Mouse (Mus musculus) limb, embryonic 11.5 days (tissue): ENCODE measurements around the gene Ccdc138. TPM values are rescaled to one million over a fixed set of nuclear protein-coding genes. Genes with fewer than 3 reads are reported as not detected.

Experiments
- ATAC-seq: fragments of 200-750 bp; cut with Nextera tagmentation; 2 replicates; pipeline ENCODE4 v1.8.0; 2017; ENCODE audit warnings: low read depth; ENCODE audit not compliant: insufficient number of reproducible peaks, low FRiP score, low TSS enrichment
- DNase-seq: peaks from one replicate; pipeline ENCODE4 v3.0.0-alpha.2; 2015; ENCODE audit warnings: low spot score
- H3K27ac ChIP-seq: fragments of 300-500 bp; sonication (generic); replicated peaks from 2 replicates; pipeline ENCODE4 v1.5.1; 2014; ENCODE audit warnings: low read depth, mild to moderate bottlenecking, low read length
- H3K27me3 ChIP-seq: fragments of 300-500 bp; sonication (generic); 2 replicates; pipeline ENCODE4 v1.6.1; 2014; ENCODE audit warnings: mild to moderate bottlenecking, low read length, mixed read lengths; ENCODE audit not compliant: control insufficient read depth, insufficient read depth
- H3K36me3 ChIP-seq: fragments of 300-500 bp; sonication (generic); 2 replicates; pipeline ENCODE4 v1.6.1; 2014; ENCODE audit warnings: mild to moderate bottlenecking, low read length, moderate library complexity, mixed read lengths; ENCODE audit not compliant: control insufficient read depth, insufficient read depth
- H3K4me1 ChIP-seq: fragments of 300-500 bp; sonication (generic); 2 replicates; pipeline ENCODE4 v1.6.1; 2014; ENCODE audit warnings: low read length, mixed read lengths; ENCODE audit not compliant: control insufficient read depth, insufficient read depth
- H3K4me2 ChIP-seq: fragments of 300-500 bp; sonication (generic); 2 replicates; pipeline ENCODE4 v1.6.1; 2014; ENCODE audit warnings: low read depth, mild to moderate bottlenecking, moderate library complexity; ENCODE audit not compliant: severe bottlenecking
- H3K4me3 ChIP-seq: fragments of 300-500 bp; sonication (generic); 2 replicates; pipeline ENCODE4 v1.5.1; 2014; ENCODE audit warnings: low read depth, low read length
- H3K9ac ChIP-seq: fragments of 300-500 bp; sonication (generic); 2 replicates; pipeline ENCODE4 v1.6.1; 2014; ENCODE audit warnings: mild to moderate bottlenecking, low read length
- H3K9me3 ChIP-seq: fragments of 300-500 bp; sonication (generic); 2 replicates; pipeline ENCODE4 v1.6.1; 2016; ENCODE audit warnings: low read length; ENCODE audit not compliant: control insufficient read depth
- WGBS: fragments of 180-500 bp; shearing (Covaris S2); extraction: QIAGEN DNeasy Blood & Tissue Kit; methylation state at CpG from one replicate; pipeline ENCODE4 v1.1.7; 2014; 5-methylcytosine and 5-hydroxymethylcytosine counted together
- polyA plus RNA-seq: library from polyadenylated mRNA; unstranded; fragments of >200 nt; fragmentation: Nextera tagmentation; extraction: Ambion mirVana; gene quantifications from 2 replicates; pipeline ENCODE4 v1.2.1, GENCODE M21; 2014

Gene Ccdc138
- polyA plus RNA-seq, 1 experiment from 2014 or later, result 9.5 TPM

DNA sequence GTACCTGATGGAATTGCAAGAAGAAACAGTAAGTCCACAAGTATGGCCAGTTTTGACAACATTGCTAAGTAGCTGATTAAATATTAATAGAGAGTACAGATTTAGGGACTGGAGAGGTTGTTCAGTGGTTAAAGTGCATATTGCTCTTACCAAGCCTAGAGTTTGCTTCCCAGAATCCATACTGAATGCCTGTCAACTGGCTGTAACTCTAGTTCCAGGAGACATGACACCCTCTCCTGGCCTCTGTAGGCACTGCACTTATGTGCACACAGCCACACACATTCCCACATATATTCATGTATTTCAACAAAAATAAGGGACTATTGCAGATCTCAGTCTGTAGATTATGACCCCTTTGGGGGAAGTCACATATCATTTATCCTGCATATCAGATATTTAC, 51.0 kb downstream of the Ccdc138 start:
- no peak for DNase-seq
- Histone ChIP-seq H3K27me3 (no peaks in the 10 kb centered on the region), H3K9me3 (no peaks in the 10 kb centered on the region), H3K36me3 (no peaks in the 10 kb centered on the region), H3K4me1 (no peaks in the 10 kb centered on the region), H3K9ac (no peak overlapping the region), H3K4me3 (no peak overlapping the region), H3K4me2 (no peak overlapping the region), H3K27ac (no peak overlapping the region)
- ATAC-seq, result no peak

- no peaks in the 10 kb centered on the region for H3K9me3 ChIP-seq
- H3K4me2 ChIP-seq, result no peak overlapping the region
- no peaks in the 10 kb centered on the region for H3K36me3 ChIP-seq
- DNase-seq (no peak), ATAC-seq (no peak)
- no peaks in the 10 kb centered on the region for H3K27me3 ChIP-seq
- 92% methylated on average over 8 of the region's 8 CpGs for WGBS
- H3K4me1 ChIP-seq, result no peaks in the 10 kb centered on the region
- H3K27ac ChIP-seq, result no peak overlapping the region
- no peak overlapping the region for H3K4me3 ChIP-seq
- H3K9ac ChIP-seq, result no peak overlapping the region
These were observed 57.1 kb downstream of the Ccdc138 start for GRCm38 (mm10) chr10:58554693-58555387.

- H3K36me3 ChIP-seq, result no peaks in the 10 kb centered on the region
- no peak overlapping the region for H3K4me2 ChIP-seq
- H3K9ac ChIP-seq, result no peak overlapping the region
- DNase-seq, result peak; percentile 73
- WGBS, result 27% methylated on average over 7 of the region's 7 CpGs
- H3K4me3 ChIP-seq, result no peak overlapping the region
- ATAC-seq, result no peak
- no peaks in the 10 kb centered on the region for H3K4me1 ChIP-seq
- H3K27ac ChIP-seq, result no peak overlapping the region
- H3K9me3 ChIP-seq, result no peaks in the 10 kb centered on the region
- H3K27me3 ChIP-seq, result no peaks in the 10 kb centered on the region
These were observed 61.4 kb downstream of the Ccdc138 start for GRCm38 (mm10) chr10:58559098-58559497.

GRCm38 (mm10) chr10:58559901-58560300, 62.2 kb downstream of the Ccdc138 start:
- 19% methylated on average over 3 of the region's 3 CpGs for WGBS
- no peaks in the 10 kb centered on the region for H3K4me1 ChIP-seq
- H3K9ac ChIP-seq, result no peak overlapping the region
- DNase-seq, result peak; percentile 63
- H3K27ac ChIP-seq, result no peak overlapping the region
- no peaks in the 10 kb centered on the region for H3K27me3 ChIP-seq
- ATAC-seq, result no peak
- H3K9me3 ChIP-seq, result no peaks in the 10 kb centered on the region
- no peak overlapping the region for H3K4me3 ChIP-seq
- H3K36me3 ChIP-seq, result no peaks in the 10 kb centered on the region
- H3K4me2 ChIP-seq, result no peak overlapping the region

DNA sequence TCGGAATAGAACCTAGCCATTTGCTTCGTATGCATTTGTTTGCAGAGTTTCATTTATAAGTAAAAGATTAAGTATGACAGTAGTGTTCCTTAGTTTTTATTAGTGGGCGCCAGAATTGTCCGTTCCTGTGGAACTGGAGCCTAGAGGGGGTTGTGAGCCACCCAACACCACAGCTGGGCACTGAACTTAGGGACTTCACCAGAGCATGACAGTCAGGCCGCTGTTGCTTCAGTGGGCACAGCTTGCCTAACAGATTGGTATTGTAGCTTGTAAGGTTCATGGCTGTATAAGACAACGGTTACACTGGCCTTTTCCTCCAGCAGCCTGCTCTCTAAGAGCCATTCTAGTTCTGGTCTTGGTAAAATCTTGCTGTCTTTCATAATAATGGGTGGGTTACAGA, 62.8 kb downstream of the Ccdc138 start:
- ATAC-seq, result no peak
- WGBS, result 90% methylated on average over 6 of the region's 6 CpGs
- Histone ChIP-seq H3K4me1 (no peaks in the 10 kb centered on the region), H3K9me3 (no peaks in the 10 kb centered on the region), H3K27ac (no peak overlapping the region), H3K27me3 (no peaks in the 10 kb centered on the region), H3K36me3 (no peaks in the 10 kb centered on the region), H3K4me3 (no peak overlapping the region), H3K4me2 (no peak overlapping the region), H3K9ac (no peak overlapping the region)
- DNase-seq, result no peak

DNA sequence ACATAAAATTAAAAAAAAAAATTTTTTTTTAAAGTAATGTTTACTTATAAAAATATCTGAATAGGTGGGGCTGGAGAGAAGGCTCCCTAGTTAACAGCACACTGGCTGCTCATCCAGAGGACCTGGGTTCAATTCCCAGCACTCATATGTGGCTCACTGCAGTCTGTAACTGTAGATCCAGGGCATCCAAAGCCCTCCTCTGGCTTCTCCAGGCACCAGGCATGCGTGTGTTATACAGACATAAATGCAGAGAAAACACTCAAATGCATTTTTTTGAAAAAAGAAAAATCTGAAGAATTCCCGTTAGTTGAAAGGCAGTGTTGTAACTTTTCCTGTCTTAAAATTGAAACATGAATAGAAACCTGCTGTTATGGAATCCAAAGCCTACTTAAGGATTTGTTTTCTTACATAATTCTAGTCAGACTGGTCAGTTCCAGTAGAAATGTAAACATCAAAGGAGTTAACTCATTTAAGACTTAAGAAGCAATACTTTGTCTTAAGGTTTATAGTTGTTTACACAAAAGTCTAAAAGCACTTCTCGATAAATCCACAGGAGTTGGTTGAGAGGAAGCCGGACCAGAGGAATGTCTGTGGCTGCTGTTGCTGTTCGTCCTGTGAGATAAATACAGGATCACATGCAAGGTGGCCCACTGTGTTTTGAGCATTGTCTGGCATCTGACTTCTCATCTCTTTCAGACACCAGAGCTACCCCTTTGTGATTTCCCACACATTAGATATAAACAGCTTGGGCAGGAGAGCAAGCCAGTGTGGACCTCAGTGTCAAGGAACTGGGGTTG, 87.9 kb downstream of the Ccdc138 start:
- H3K27ac ChIP-seq, result no peak overlapping the region
- no peaks in the 10 kb centered on the region for H3K27me3 ChIP-seq
- no peak overlapping the region for H3K9ac ChIP-seq
- DNase-seq (no peak), ATAC-seq (no peak)
- H3K9me3 ChIP-seq, result no peaks in the 10 kb centered on the region
- no peaks in the 10 kb centered on the region for H3K36me3 ChIP-seq
- no peak overlapping the region for H3K4me2 ChIP-seq
- H3K4me3 ChIP-seq, result no peak overlapping the region
- no peaks in the 10 kb centered on the region for H3K4me1 ChIP-seq
- 77% methylated on average over 5 of the region's 5 CpGs for WGBS

DNA sequence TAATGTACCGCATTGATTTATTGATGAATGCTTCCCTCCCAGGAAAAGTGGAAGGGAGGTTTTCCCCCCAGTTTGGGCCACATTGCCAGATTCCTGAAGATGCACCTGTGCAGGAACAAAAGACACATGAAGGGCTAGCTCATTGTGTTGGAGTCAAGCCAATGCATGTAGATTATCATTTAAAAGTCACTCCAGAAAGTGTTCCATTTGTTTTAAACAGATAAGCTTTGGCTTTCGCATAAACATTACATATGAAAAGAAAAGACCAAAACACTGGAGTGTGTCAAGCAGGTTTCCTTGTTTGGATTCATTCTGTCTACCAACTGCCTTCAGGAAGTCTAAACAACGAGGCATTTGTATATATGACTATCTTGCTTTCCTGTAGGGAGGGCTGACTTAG, 96.7 kb downstream of the Ccdc138 start:
- 86% methylated on average over 3 of the region's 3 CpGs for WGBS
- ATAC-seq, result no peak

GRCm38 (mm10) chr10:58595197-58595596, 97.4 kb downstream of the Ccdc138 start:
- Histone ChIP-seq H3K9ac (no peak overlapping the region), H3K4me1 (no peaks in the 10 kb centered on the region), H3K4me2 (no peak overlapping the region), H3K27ac (no peak overlapping the region), H3K4me3 (no peak overlapping the region), H3K9me3 (no peaks in the 10 kb centered on the region), H3K36me3 (no peaks in the 10 kb centered on the region), H3K27me3 (no peaks in the 10 kb centered on the region)
- 86% methylated on average over 3 of the region's 3 CpGs for WGBS
- no peak for DNase-seq
- ATAC-seq, result no peak

More for the DNA sequence above, 96.7 kb downstream of the Ccdc138 start:
- Histone ChIP-seq H3K27ac (no peak overlapping the region), H3K4me1 (no peaks in the 10 kb centered on the region), H3K36me3 (no peaks in the 10 kb centered on the region), H3K9me3 (no peaks in the 10 kb centered on the region), H3K27me3 (no peaks in the 10 kb centered on the region), H3K9ac (no peak overlapping the region), H3K4me2 (no peak overlapping the region), H3K4me3 (no peak overlapping the region)
- no peak for DNase-seq
